Mouse (Mus musculus): ENCODE data around the gene Plcl2. TPM values are rescaled to one million over a fixed set of nuclear protein-coding genes. Genes with fewer than 3 reads are reported as not detected.
A peak's percentile ranks its signal among the peaks of the same experiment; 100 is the strongest.
"Not testable (repeated sequence)": the region's sequence is repeated elsewhere in the genome, so short reads cannot be mapped to it uniquely, and the experiment has no call there.

Plcl2 gene
- polyA plus RNA-seq, 1 experiment from 2014 or later, result 6.7 TPM

- Histone ChIP-seq H3K4me1 (replicated peaks; ENCODE audit: control insufficient read depth, insufficient read depth, low read length) (no peaks in the 10 kb centered on the region), H3K4me3 (ENCODE audit: low read depth, low read length) (no peak overlapping the region), H3K27me3 (ENCODE audit: control insufficient read depth, insufficient read depth, low read length) (no peaks in the 10 kb centered on the region), H3K27ac (ENCODE audit: low read depth, low read length) (no peak overlapping the region), H3K36me3 (ENCODE audit: control insufficient read depth, insufficient read depth, low read length) (no peaks in the 10 kb centered on the region), H3K4me2 (replicated peaks; ENCODE audit: low read depth, low read length) (no peak overlapping the region), H3K9ac (ENCODE audit: low read depth, low read length) (no peak overlapping the region), H3K9me3 (ENCODE audit: control insufficient read depth, low read length) (no peaks in the 10 kb centered on the region)
- no peak for DNase-seq (ENCODE audit: low spot score)
- 84% methylated on average over 3 of the region's 3 CpGs for WGBS
- no peak for ATAC-seq (ENCODE audit: low FRiP score)
Observed at GRCm38 (mm10) chr17:50638791-50639190, 129.6 kb downstream of the Plcl2 start.

- Histone ChIP-seq H3K27me3 (ENCODE audit: control insufficient read depth, insufficient read depth, low read length) (no peaks in the 10 kb centered on the region), H3K4me1 (replicated peaks; ENCODE audit: control insufficient read depth, insufficient read depth, low read length) (no peaks in the 10 kb centered on the region), H3K9me3 (ENCODE audit: control insufficient read depth, low read length) (no peaks in the 10 kb centered on the region), H3K36me3 (ENCODE audit: control insufficient read depth, insufficient read depth, low read length) (no peaks in the 10 kb centered on the region), H3K27ac (ENCODE audit: low read depth, low read length) (no peak overlapping the region), H3K4me3 (ENCODE audit: low read depth, low read length) (no peak overlapping the region), H3K9ac (ENCODE audit: low read depth, low read length) (no peak overlapping the region), H3K4me2 (replicated peaks; ENCODE audit: low read depth, low read length) (no peak overlapping the region)
- DNase-seq (ENCODE audit: low spot score) (no peak), ATAC-seq (ENCODE audit: low FRiP score) (no peak)
- WGBS, result 92% methylated on average over 2 of the region's 2 CpGs
Observed at GRCm38 (mm10) chr17:50641076-50641610, 131.9 kb downstream of the Plcl2 start.

GRCm38 (mm10) chr17:50641879-50642278 lies 132.7 kb downstream of the Plcl2 start:
- no peak overlapping the region for H3K4me2 ChIP-seq (replicated peaks; ENCODE audit: low read depth, low read length)
- DNase-seq (ENCODE audit: low spot score) (no peak), ATAC-seq (ENCODE audit: low FRiP score) (no peak)
- H3K9ac ChIP-seq (ENCODE audit: low read depth, low read length), result no peak overlapping the region
- H3K27ac ChIP-seq (ENCODE audit: low read depth, low read length), result no peak overlapping the region
- H3K4me1 ChIP-seq (replicated peaks; ENCODE audit: control insufficient read depth, insufficient read depth, low read length), result no peaks in the 10 kb centered on the region
- H3K9me3 ChIP-seq (ENCODE audit: control insufficient read depth, low read length), result no peaks in the 10 kb centered on the region
- no peak overlapping the region for H3K4me3 ChIP-seq (ENCODE audit: low read depth, low read length)
- WGBS, result 86% methylated on average over 1 of the region's 1 CpGs
- no peaks in the 10 kb centered on the region for H3K36me3 ChIP-seq (ENCODE audit: control insufficient read depth, insufficient read depth, low read length)
- H3K27me3 ChIP-seq (ENCODE audit: control insufficient read depth, insufficient read depth, low read length), result no peaks in the 10 kb centered on the region

GRCm38 (mm10) chr17:50643356-50643755 lies 134.2 kb downstream of the Plcl2 start:
- H3K36me3 ChIP-seq (ENCODE audit: control insufficient read depth, insufficient read depth, low read length), result no peaks in the 10 kb centered on the region
- no peak overlapping the region for H3K4me2 ChIP-seq (replicated peaks; ENCODE audit: low read depth, low read length)
- peaks cover 3% of the 10 kb centered on the region; the same call in 1 of the 2 replicates for H3K9me3 ChIP-seq (ENCODE audit: control insufficient read depth, low read length)
- H3K27ac ChIP-seq (ENCODE audit: low read depth, low read length), result no peak overlapping the region
- WGBS, result 71% methylated on average over 6 of the region's 6 CpGs
- ATAC-seq (ENCODE audit: low FRiP score) (no peak), DNase-seq (ENCODE audit: low spot score) (no peak)
- no peaks in the 10 kb centered on the region for H3K27me3 ChIP-seq (ENCODE audit: control insufficient read depth, insufficient read depth, low read length)
- no peaks in the 10 kb centered on the region for H3K4me1 ChIP-seq (replicated peaks; ENCODE audit: control insufficient read depth, insufficient read depth, low read length)
- H3K9ac ChIP-seq (ENCODE audit: low read depth, low read length), result no peak overlapping the region
- H3K4me3 ChIP-seq (ENCODE audit: low read depth, low read length), result no peak overlapping the region

- peak; percentile 20 for DNase-seq (ENCODE audit: low spot score)
- no peak overlapping the region for H3K4me2 ChIP-seq (replicated peaks; ENCODE audit: low read depth, low read length)
- WGBS, result 32% methylated on average over 6 of the region's 6 CpGs
Observed at GRCm38 (mm10) chr17:50643989-50644388, 134.8 kb downstream of the Plcl2 start.

GRCm38 (mm10) chr17:50648141-50648540 lies 138.9 kb downstream of the Plcl2 start:
- H3K27me3 ChIP-seq (ENCODE audit: control insufficient read depth, insufficient read depth, low read length); H3K4me1 ChIP-seq (replicated peaks; ENCODE audit: control insufficient read depth, insufficient read depth, low read length); H3K4me2 ChIP-seq (replicated peaks; ENCODE audit: low read depth, low read length); H3K4me3 ChIP-seq (ENCODE audit: low read depth, low read length); DNase-seq (ENCODE audit: low spot score); H3K36me3 ChIP-seq (ENCODE audit: control insufficient read depth, insufficient read depth, low read length); ATAC-seq (ENCODE audit: low FRiP score); H3K9me3 ChIP-seq (ENCODE audit: control insufficient read depth, low read length); H3K27ac ChIP-seq (ENCODE audit: low read depth, low read length); H3K9ac ChIP-seq (ENCODE audit: low read depth, low read length): not testable (repeated sequence)
- WGBS, result 96% methylated on average over 4 of the region's 4 CpGs

More at GRCm38 (mm10) chr17:50643989-50644388, 134.8 kb downstream of the Plcl2 start:
- Histone ChIP-seq H3K27ac (ENCODE audit: low read depth, low read length) (no peak overlapping the region), H3K9ac (ENCODE audit: low read depth, low read length) (no peak overlapping the region), H3K4me1 (replicated peaks; ENCODE audit: control insufficient read depth, insufficient read depth, low read length) (no peaks in the 10 kb centered on the region), H3K4me3 (ENCODE audit: low read depth, low read length) (no peak overlapping the region), H3K36me3 (ENCODE audit: control insufficient read depth, insufficient read depth, low read length) (no peaks in the 10 kb centered on the region), H3K9me3 (ENCODE audit: control insufficient read depth, low read length) (peaks cover 3% of the 10 kb centered on the region; the same call in 1 of the 2 replicates), H3K27me3 (ENCODE audit: control insufficient read depth, insufficient read depth, low read length) (no peaks in the 10 kb centered on the region)
- peak; percentile 67; the same call in 1 of the 2 replicates for ATAC-seq (ENCODE audit: low FRiP score)

- Histone ChIP-seq H3K27me3 (ENCODE audit: control insufficient read depth, insufficient read depth, low read length) (no peaks in the 10 kb centered on the region), H3K27ac (ENCODE audit: low read depth, low read length) (no peak overlapping the region), H3K9ac (ENCODE audit: low read depth, low read length) (no peak overlapping the region), H3K4me1 (replicated peaks; ENCODE audit: control insufficient read depth, insufficient read depth, low read length) (no peaks in the 10 kb centered on the region), H3K36me3 (ENCODE audit: control insufficient read depth, insufficient read depth, low read length) (no peaks in the 10 kb centered on the region), H3K4me3 (ENCODE audit: low read depth, low read length) (no peak overlapping the region), H3K4me2 (replicated peaks; ENCODE audit: low read depth, low read length) (no peak overlapping the region), H3K9me3 (ENCODE audit: control insufficient read depth, low read length) (peaks cover 3% of the 10 kb centered on the region; the same call in 1 of the 2 replicates)
- 93% methylated on average over 6 of the region's 6 CpGs for WGBS
- DNase-seq (ENCODE audit: low spot score) (no peak), ATAC-seq (ENCODE audit: low FRiP score) (no peak)
Observed at GRCm38 (mm10) chr17:50648757-50649419, 139.7 kb downstream of the Plcl2 start.

- Histone ChIP-seq H3K4me3 (ENCODE audit: low read depth, low read length) (no peak overlapping the region), H3K27me3 (ENCODE audit: control insufficient read depth, insufficient read depth, low read length) (no peaks in the 10 kb centered on the region), H3K9me3 (ENCODE audit: control insufficient read depth, low read length) (peaks cover 3% of the 10 kb centered on the region; the same call in 1 of the 2 replicates), H3K27ac (ENCODE audit: low read depth, low read length) (no peak overlapping the region), H3K4me1 (replicated peaks; ENCODE audit: control insufficient read depth, insufficient read depth, low read length) (no peaks in the 10 kb centered on the region), H3K9ac (ENCODE audit: low read depth, low read length) (no peak overlapping the region), H3K36me3 (ENCODE audit: control insufficient read depth, insufficient read depth, low read length) (no peaks in the 10 kb centered on the region), H3K4me2 (replicated peaks; ENCODE audit: low read depth, low read length) (no peak overlapping the region)
- 94% methylated on average over 14 of the region's 14 CpGs for WGBS
- ATAC-seq (ENCODE audit: low FRiP score) (no peak), DNase-seq (ENCODE audit: low spot score) (no peak)
Observed at GRCm38 (mm10) chr17:50650535-50651223, 141.5 kb downstream of the Plcl2 start.
